Mouse (Mus musculus) left cerebral cortex, adult 18-20 months (tissue): Measurements from ENCODE around the gene Dpt. TPM values are rescaled to one million over a fixed set of nuclear protein-coding genes. Genes with fewer than 3 reads are reported as not detected.
A peak's percentile ranks its signal among the peaks of the same experiment; 100 is the strongest.
"Not testable (repeated sequence)": the region's sequence is repeated elsewhere in the genome, so short reads cannot be mapped to it uniquely, and the experiment has no call there.

Source experiments
- DNase-seq, 2 experiments: peaks; one replicate each; pipeline ENCODE4 v3.0.0; 2021 to 2022; ENCODE audit warnings: low spot score in 2 of 2, mixed read lengths in 1 of 2
- total RNA-seq, 2 experiments: library from RNA; stranded (reverse); gene quantifications; 2 replicates each; pipeline ENCODE4 v1.2.3; 2021

Gene Dpt
- total RNA-seq, 2 experiments from 2014 or later: not detected

DNA sequence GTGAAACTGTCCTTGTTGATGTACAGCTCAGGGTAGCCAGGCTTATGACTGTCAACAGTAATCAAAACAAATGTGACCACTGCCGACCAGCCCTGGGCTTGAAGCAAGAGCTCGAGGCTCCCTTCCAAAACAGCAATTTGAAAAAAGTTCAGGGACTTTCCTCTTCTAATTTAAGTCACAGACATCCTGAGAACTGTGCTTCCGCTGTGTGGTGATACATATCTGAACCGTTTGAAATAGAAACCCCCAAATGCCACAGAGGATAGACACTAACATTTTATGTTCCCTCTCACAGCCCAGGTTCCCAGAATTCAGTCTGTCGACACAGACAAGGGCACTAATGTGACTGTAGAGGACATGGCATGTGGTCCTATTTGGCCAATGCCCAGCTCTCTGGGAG lies 18.9 kb downstream of the Dpt start:
- DNase-seq: no peak

DNA sequence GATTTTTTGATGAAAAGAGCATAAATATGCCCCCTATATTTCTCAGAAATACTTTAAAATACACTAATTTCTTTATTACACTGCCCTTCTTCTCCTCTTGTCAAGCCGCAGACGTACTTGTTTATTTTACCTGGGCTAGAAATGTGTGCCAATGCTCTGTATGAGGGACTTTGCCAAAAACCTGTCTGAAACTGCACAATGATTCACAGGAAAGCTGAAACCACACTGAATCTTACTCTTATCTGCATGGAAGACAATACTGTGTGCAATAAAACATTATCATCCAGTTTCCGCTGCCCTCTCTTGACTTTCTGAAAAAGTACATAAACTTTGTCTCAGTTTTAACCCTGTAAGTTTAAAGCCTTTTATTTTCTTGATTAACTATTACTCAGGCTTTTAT lies 20.9 kb downstream of the Dpt start:
- DNase-seq: no peak

- DNase-seq: no peak
Observed at GRCm38 (mm10) chr1:164821307-164821706, 24.9 kb downstream of the Dpt start.

GRCm38 (mm10) chr1:164821821-164822220 lies 25.4 kb downstream of the Dpt start:
- no peak for DNase-seq

DNA sequence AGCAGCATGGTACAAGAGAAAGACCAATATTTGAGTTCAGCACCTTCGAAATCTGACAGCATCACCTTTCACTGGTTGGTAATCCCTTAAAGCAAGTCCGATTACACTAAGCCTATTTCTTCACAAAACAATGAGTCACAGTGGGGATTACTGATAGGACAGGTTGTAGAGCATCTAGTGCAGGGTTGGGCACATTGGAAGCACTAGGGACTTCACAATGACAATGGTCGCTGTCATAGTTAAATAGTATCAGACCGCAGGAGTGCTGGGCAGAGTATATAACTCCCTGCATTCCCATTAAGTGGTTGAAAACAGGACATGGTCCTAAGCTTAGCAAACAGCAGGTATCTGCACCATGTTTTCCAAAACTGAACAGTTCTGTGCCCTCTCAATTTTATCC lies 25.8 kb downstream of the Dpt start:
- no peak for DNase-seq

- DNase-seq: no peak
Observed at GRCm38 (mm10) chr1:164824896-164825295, 28.5 kb downstream of the Dpt start.

GRCm38 (mm10) chr1:164829881-164830280 lies 33.4 kb downstream of the Dpt start:
- no peak for DNase-seq

DNA sequence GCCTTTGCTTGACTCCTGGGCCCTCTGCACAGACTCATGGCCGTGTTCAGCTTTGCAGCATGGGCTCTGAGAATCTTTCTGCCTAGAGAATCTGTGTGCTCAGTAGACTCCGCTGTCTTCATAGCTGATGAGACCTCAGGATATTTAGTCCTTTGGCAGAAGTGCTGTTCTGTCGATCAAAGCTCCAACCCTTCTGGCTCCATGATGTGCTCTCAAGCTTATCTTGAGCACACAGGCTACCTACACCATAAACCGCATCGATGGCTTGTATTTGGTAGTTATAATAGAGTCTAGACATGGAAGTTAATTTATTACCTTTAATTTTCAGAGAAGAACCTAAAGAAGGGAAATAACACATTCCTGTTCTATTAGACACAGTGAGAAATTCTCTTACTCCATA lies 36.0 kb downstream of the Dpt start:
- no peak for DNase-seq

- peak; percentile 29 to 31 for DNase-seq
Observed at GRCm38 (mm10) chr1:164848616-164849265, 52.3 kb downstream of the Dpt start.

- not testable (repeated sequence) for DNase-seq
Observed at GRCm38 (mm10) chr1:164855700-164856099, 59.3 kb downstream of the Dpt start.

GRCm38 (mm10) chr1:164859952-164860351 lies 63.5 kb downstream of the Dpt start:
- DNase-seq: no peak

- no peak for DNase-seq
Observed at GRCm38 (mm10) chr1:164860782-164861181, 64.3 kb downstream of the Dpt start.

DNA sequence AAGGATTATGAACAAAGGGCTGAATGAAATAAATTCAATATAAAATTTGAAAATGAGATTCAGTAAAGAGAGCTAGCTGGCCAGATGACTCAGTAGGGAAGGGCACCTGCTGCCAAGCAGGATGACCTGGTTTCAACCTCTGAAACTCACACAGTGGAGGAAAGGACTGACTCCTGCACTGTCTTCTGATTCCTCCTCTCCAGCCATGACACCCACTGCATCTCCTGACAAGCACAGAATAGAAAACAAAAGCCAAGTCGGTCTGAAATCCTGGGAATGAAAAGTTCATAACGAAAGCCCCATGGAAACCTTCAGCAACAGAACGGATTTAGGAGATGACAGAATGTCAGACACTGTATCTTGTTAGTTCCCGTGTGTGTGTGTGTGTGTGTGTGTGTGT lies 65.1 kb downstream of the Dpt start:
- DNase-seq: no peak

DNA sequence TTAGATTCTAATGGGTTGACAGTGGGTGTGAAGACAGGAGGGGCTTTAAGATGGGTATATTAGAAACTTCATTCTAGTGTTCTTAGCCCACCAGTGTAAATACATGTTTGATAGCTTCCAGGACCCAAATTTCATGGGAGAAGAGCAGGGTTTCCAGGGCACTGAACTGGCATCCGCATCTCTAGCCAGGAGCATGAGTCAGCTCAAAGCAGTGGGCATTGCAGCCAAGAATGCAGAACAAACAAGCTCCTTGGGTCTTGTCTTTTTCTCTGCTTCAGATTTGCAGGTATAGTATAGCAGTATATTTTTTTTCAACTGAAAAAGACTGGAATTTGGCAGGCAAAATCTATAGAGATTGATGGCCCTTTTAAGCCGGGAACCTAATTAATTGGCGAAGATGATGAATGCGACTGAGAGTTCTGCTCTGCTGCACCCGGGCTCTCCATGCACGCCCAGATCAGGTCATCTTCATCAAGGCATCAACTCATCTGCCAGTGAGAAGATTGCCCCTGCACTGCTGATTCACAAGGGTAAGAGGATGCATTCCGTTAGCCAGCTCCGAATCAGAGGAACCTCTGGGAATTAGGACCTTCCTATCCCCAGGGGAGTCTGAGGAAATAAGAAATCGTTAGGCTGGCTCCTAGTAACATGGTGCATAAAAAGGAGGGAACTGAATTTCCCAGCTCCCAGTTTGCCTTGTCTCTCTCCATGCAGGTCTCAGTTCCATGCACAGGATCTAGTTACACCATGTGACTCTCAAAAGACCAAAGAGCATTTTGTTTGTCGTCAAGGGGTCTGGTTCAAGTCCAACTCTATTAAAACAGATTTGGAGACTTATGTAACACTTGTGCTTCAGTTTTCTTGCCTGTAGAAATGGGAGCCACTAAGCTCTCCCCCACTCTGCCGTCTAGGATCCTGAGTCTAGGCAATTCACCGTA lies 66.8 kb downstream of the Dpt start:
- no peak for DNase-seq

- no peak for DNase-seq
Observed at GRCm38 (mm10) chr1:164864666-164865065, 68.2 kb downstream of the Dpt start.

DNA sequence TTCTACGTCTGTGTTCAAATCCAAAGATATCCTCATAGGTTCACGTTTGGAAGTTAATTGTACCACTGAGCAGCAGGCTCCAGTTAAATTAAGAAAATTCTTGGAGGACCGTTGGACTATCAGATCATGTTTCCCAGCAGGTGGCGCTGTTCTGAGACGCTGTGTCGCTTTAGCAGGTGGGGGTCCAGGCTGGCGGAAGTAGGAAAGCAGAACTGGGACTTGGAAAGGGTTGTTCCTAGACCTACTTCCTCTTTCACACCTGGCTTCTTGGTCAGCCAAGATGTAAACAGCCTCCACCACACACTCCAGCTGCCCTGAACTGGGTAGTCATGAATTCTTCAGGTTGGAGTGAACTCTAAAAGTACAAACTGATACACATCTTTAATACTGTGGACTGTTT lies 74.2 kb downstream of the Dpt start:
- DNase-seq: peak in 1 of 2 experiments; percentile 17

Other genes with a start within 250 kb of the Dpt start
- gene Xcl1, start 138.9 kb downstream of the Dpt start, total RNA-seq: not detected